Mouse (Mus musculus) intestine, embryonic 14.5 days (tissue): ENCODE results near the gene Cib4. TPM values are rescaled to one million over a fixed set of nuclear protein-coding genes. Genes with fewer than 3 reads are reported as not detected.

Experiments used
- ATAC-seq: fragments of 200-750 bp; cut with Nextera tagmentation; replicated peaks from 2 replicates; pipeline ENCODE4 v1.8.0; 2017; ENCODE audit warnings: low read depth, moderate number of reproducible peaks, moderate TSS enrichment, moderate library complexity; ENCODE audit not compliant: low FRiP score, low TSS enrichment
- DNase-seq: peaks from one replicate; pipeline ENCODE4 v3.0.0-alpha.2; 2018; ENCODE audit warnings: low spot score
- H3K27ac ChIP-seq: fragments of 300-500 bp; sonication (generic); 2 replicates; pipeline ENCODE4 v1.5.1; 2014; ENCODE audit warnings: low read depth, mild to moderate bottlenecking, control low read depth
- H3K27me3 ChIP-seq: fragments of 300-500 bp; sonication (generic); replicated peaks from 2 replicates; pipeline ENCODE4 v1.6.1; 2014; ENCODE audit warnings: low read length, control low read depth; ENCODE audit not compliant: control insufficient read depth, insufficient read depth
- H3K36me3 ChIP-seq: fragments of 300-500 bp; sonication (generic); 2 replicates; pipeline ENCODE4 v1.6.1; 2014; ENCODE audit warnings: low read length, control low read depth; ENCODE audit not compliant: control insufficient read depth, insufficient read depth
- H3K4me1 ChIP-seq: fragments of 300-500 bp; sonication (generic); replicated peaks from 2 replicates; pipeline ENCODE4 v1.6.1; 2014; ENCODE audit warnings: low read length, control low read depth, mixed read lengths; ENCODE audit not compliant: control insufficient read depth, insufficient read depth
- H3K4me2 ChIP-seq: fragments of 300-500 bp; sonication (generic); 2 replicates; pipeline ENCODE4 v1.6.1; 2014; ENCODE audit warnings: low read length
- H3K4me3 ChIP-seq: fragments of 300-500 bp; sonication (generic); 2 replicates; pipeline ENCODE4 v1.5.1; 2014; ENCODE audit warnings: low read depth, low read length, control low read depth, mixed read lengths
- H3K9ac ChIP-seq: fragments of 300-500 bp; sonication (generic); 2 replicates; pipeline ENCODE4 v1.6.1; 2014; ENCODE audit warnings: mild to moderate bottlenecking, low read length
- H3K9me3 ChIP-seq: fragments of 300-500 bp; sonication (generic); 2 replicates; pipeline ENCODE4 v1.6.1; 2016; ENCODE audit warnings: low read length, control low read depth; ENCODE audit not compliant: control insufficient read depth
- WGBS: fragments of 180-500 bp; shearing (Covaris S2); extraction: QIAGEN DNeasy Blood & Tissue Kit; methylation state at CpG from one replicate; pipeline ENCODE4 v1.1.7; 2014; 5-methylcytosine and 5-hydroxymethylcytosine counted together
- polyA plus RNA-seq: library from polyadenylated mRNA; unstranded; fragments of >200 nt; fragmentation: Nextera tagmentation; extraction: Ambion mirVana; gene quantifications from 2 replicates; pipeline ENCODE4 v1.2.1, GENCODE M21; 2014

The Cib4 gene
- polyA plus RNA-seq, 1 experiment from 2014 or later = not detected

DNA sequence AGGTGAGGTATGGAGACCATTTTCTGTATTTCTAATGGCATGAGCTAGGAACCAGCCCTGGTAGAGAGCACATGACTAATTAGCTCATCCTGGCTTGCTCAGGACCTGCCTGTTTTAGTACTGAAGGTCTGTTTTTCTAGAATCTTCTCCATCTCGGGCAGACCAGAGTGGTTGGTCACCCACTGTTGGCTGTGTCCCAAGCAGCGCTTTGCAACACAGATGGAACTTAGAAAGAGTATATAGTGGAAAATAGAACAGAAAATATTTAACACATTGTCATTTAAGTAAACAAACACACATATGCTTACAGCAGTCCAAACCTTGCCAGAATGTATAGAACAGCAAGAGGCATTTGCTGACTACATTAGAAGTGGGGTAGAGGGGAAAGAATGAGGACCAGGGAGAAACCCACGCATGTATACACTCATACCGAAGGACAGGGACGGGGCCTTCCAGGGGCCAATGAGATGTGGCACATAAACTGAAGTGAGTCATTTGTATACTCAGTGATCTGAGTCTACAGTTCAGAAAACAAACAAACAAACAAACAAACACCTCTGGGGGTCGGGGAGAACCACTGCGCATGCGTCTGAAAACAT, 105.2 kb downstream of the Cib4 start:
- H3K36me3 ChIP-seq = no peaks in the 10 kb centered on the region
- no peaks in the 10 kb centered on the region for H3K9me3 ChIP-seq
- WGBS = 84% methylated on average over 8 of the region's 8 CpGs
- H3K4me3 ChIP-seq = no peak overlapping the region
- DNase-seq (no peak), ATAC-seq (no peak)
- no peak overlapping the region for H3K4me2 ChIP-seq
- H3K9ac ChIP-seq = no peak overlapping the region
- no peaks in the 10 kb centered on the region for H3K27me3 ChIP-seq
- H3K4me1 ChIP-seq = no peaks in the 10 kb centered on the region
- H3K27ac ChIP-seq = no peak overlapping the region

DNA sequence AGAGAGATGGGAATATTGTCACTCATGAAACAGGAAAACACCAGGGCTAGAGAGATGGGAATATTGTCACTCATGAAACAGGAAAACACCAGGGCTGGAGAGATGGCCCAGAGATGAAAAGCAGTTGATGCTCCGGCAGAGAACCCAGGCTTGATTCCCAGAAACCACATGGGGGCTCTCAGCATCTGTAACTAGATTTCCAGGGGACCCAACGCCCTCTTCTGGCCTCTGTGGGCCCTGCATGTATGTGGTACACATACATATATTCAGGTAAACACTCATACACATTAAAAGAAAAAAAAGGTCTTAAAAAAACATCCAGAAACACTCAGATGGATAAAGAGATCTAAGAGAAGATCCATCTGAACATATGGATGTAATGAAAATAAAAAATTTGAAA, 106.7 kb downstream of the Cib4 start:
- Histone ChIP-seq H3K9ac (no peak overlapping the region), H3K4me2 (no peak overlapping the region), H3K4me1 (no peaks in the 10 kb centered on the region; the same call in 1 of the 2 replicates), H3K9me3 (no peaks in the 10 kb centered on the region), H3K36me3 (no peaks in the 10 kb centered on the region), H3K27ac (no peak overlapping the region), H3K27me3 (no peaks in the 10 kb centered on the region), H3K4me3 (no peak overlapping the region)
- ATAC-seq (no peak), DNase-seq (no peak)
- WGBS = 43% methylated on average over 2 of the region's 2 CpGs

Other genes starting within 250 kb of the Cib4 start
- 1.2 and 1.3 TPM in 2 replicates for gene Otof, start 83.9 kb downstream of the Cib4 start, polyA plus RNA-seq
- gene 1700001C02Rik, start 79.8 kb downstream of the Cib4 start, polyA plus RNA-seq = not detected in 2 replicates
- gene Kcnk3, start 42.3 kb upstream of the Cib4 start, polyA plus RNA-seq = 36.0 and 39.7 TPM in 2 replicates
- 32.5 and 35.2 TPM in 2 replicates for gene Slc35f6, start 102.1 kb upstream of the Cib4 start, polyA plus RNA-seq
- 292 and 293 TPM in 2 replicates for gene Cenpa, start 120.9 kb upstream of the Cib4 start, polyA plus RNA-seq
- gene Dpysl5, start 165.7 kb upstream of the Cib4 start, polyA plus RNA-seq = 8.7 and 10.4 TPM in 2 replicates